Mouse (Mus musculus): ENCODE results near the gene Ttc6. TPM values are rescaled to one million over a fixed set of nuclear protein-coding genes. Genes with fewer than 3 reads are reported as not detected.

Gene Ttc6
- polyA plus RNA-seq, 1 experiment: 0.06 TPM

DNA sequence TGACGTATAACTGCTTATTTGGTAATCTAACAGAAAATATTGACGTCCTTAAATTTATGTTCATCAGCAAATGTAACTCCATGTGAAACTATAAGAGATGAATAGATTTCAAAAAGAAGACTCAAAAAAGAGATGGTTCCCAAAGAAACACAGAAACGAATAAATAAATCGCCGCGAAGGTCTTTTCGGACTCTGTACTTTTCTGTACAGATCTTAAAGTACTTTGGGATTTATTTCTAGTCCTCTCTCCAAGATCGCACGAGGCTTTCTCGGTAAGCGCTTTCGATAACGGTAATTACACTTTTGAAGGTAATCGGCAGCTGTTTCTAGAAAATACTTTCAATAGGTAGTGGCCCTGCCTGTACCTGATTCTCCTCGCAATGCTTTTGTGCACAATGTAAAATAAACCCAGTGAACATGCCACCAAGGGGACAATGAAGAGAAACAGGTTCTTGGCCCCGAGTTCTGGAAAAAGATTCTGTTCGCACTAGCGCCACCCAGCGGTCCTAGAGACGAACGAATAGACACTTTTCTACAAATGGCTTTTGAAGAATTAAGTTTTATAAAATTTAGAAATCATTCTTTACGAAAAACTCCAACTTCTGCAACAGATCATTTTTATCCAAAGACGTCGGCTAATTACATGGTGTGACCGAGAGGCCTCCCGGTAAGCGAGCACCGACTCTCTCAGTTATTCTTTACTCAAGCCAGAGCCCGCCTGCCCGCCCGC is 19.1 kb upstream of the Ttc6 start:
- no peak for DNase-seq (ENCODE audit: extremely low spot score in 1 of 2, low spot score in 1 of 2)

DNA sequence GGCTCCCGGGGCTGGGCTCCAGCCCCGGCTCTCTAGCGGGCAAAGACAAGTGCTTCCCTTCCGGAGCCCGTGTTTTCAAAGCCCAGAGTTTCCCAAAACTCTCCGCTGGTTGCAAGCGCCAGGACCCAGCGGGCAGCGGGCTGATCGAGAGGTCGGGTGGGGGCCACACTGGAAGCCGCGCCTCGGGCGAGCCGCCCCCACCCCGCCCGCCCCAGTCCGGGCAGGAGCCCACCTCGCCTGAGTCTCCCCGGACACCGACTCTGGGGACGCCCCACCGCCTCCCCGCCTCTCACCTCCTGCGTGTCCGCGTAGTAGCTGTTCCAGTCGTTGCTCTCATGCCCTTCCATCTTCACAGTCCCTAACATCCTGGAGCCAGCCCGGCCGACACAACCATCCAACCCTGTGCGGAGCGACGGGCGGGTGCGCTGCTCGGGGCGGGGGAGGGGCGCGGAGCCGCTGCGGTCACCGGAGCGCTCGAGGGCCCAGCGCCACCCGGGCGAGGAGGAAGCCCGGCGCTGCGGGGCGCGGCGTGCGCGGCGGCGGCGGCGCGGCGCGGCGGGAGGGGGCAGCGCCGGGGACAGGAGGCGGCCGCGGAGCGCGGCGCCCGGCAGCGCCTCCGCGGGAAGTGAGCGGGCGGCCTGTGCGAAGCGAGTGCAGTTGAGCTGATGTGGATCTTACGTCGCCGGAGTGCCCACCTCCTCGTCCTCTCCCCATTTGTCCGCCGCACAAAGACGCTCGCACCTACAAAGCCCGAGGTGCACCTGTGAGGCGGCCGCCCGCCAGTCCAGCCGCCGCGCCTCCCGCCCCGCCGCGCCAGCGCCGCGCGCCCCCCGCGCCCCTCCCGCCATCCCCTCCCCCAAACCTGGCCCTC is 18.3 kb upstream of the Ttc6 start:
- DNase-seq (ENCODE audit: extremely low spot score in 1 of 2, low spot score in 1 of 2): no peak

- DNase-seq (ENCODE audit: extremely low spot score in 1 of 2, low spot score in 1 of 2): no peak
Measured at GRCm38 (mm10) chr12:57546415-57547201, 17.3 kb upstream of the Ttc6 start, which contains the start of gene Foxa1. Gene Foxa1 (minus strand): TSS chr12:57546916.

DNA sequence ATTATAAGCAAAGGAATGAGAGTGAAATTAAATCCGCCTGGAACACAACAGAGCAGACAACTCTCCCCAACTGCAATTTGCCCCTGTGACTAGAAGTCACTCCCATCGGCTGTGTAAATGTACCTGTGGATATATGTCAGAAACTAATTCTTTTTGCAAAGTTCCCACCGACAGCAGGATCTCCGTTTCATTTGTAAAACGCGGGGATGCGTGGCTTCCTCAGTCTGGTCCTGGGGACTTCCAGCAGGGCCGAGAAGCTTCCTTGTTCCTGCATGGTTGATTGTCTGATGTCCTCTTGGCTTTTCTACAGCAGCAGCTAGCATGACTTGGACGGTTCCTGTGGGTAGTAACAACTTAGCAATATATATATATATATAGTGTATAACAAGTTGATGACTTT is 16.0 kb upstream of the Ttc6 start:
- DNase-seq (ENCODE audit: extremely low spot score in 1 of 2, low spot score in 1 of 2): no peak

DNA sequence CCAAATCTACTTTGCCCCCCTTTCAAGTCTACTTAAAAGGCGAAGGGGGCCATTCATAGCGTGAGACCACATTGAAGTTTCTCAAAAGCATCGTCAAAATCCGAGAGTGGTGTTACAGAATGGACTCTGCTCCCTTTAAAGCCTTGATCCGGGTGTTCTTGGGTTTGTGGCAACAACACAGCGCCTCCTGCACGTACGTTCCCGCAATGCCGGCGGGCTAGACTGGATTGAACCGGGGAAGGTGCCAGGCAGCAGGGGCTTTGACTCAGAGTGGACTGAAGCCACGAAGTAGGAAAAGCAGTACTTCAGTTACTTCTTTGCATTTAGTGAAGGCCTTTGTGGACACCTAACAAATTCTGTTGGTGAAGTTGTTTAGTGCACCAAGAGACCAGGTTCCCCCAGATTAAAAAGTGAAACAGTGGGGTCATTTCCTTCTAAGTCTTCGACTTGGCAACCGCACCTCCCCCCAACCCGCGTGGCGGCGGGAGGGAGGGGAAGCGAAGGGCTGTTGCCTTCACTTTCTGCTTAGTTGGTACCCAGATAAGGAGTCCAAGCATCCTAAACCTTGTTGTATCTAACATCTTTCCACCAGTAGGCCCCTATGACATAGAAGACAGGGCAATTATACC is 15.4 kb upstream of the Ttc6 start:
- no peak for DNase-seq (ENCODE audit: extremely low spot score in 1 of 2, low spot score in 1 of 2)

DNA sequence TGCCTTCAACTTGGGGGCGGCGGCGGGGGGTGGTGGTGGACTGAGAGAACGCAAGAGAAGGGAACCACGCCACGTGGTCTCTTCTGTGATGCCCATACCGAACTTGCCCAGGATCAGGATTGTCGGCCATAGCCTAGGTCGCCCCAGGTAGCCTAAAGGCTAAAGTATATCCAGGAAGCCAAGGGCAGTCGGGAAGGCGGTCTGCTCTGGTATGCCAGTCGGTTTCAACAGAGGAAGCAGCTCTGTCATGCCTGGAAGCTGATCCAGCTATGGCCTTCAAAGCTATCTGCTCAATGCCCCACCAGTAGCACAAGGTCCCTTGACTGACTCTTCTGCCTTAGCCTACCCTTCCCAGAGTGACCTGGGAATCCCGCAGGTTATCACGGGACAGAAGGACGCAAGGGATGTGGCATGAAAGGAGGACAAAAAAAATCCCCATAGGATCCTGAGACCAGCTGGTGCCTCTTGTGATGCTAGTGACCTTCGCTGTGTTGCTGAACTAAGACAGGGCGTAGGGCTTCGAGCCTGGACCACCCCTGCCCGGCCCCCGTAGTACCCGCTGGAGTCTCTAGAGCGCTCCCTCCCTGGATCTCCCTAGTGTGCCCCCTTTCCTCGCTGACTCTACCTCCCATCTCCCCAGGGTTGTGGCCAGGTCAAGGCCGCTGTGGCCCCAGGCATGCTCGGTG is 14.8 kb upstream of the Ttc6 start:
- no peak for DNase-seq (ENCODE audit: extremely low spot score in 1 of 2, low spot score in 1 of 2)

- DNase-seq (ENCODE audit: extremely low spot score in 1 of 2, low spot score in 1 of 2): no peak
Measured at GRCm38 (mm10) chr12:57549667-57550160, 14.2 kb upstream of the Ttc6 start.

GRCm38 (mm10) chr12:57550181-57550808 is 13.6 kb upstream of the Ttc6 start:
- no peak for DNase-seq (ENCODE audit: extremely low spot score in 1 of 2, low spot score in 1 of 2)

DNA sequence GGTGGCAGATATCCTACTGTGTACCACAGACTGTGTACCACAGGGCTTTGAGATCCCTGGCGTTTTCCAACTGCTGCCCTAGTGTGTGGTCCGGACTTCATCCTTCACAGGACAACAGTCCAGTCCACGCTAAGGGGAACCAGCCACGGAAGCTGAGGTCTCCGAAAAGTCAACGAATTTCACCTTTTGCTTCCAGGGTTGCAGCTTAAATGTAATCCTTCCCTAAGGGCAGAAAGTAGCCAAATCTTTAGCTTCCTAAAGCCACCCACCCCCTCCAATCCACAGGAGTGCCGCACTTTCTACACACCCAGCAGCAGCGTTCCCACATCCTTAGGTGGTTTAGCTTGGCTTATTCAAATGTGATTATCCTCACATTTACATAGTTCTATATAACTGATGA is 13.0 kb upstream of the Ttc6 start:
- no peak for DNase-seq (ENCODE audit: extremely low spot score in 1 of 2, low spot score in 1 of 2)

DNA sequence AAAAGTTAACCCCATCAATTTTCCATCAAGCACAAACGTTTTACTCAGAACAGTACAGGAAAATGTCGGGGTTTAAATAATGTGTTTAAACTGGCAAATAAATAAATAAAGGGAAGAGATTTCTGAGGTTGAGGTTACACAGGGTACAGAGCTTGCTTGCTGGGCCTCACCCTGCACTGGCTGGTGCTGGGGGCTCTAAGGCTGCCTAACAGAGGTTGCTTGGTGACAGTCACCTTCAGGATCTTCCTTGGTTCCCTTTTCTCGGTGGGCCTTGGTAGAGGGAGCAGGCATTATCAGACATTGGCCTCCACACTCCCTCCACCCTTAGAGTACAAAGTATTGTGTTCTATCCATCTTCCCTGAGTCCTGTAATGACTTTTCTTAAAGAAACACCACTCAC is 11.6 kb upstream of the Ttc6 start:
- DNase-seq (ENCODE audit: extremely low spot score in 1 of 2, low spot score in 1 of 2): no peak

DNA sequence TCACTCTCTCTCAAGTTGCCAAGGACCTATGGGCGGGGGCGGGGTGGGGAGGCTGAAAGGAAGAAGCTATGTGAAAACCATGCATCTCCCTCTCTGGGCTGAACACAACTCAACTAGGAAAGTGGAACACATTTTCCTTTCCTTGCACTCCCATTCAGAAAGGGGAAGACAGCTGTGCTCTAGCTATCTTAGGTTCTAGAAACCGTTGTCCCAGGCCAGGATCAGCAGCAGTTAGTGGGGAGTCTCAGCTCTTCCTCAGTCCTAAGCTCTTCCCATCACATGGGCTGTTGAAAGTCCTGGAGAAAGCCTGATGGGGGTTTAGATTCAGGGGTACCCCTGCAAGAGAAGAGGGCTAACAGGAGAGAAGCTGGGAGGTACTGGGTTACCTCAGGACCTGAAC is 9.8 kb upstream of the Ttc6 start:
- no peak for DNase-seq (ENCODE audit: extremely low spot score in 1 of 2, low spot score in 1 of 2)

- DNase-seq (ENCODE audit: extremely low spot score in 1 of 2, low spot score in 1 of 2): no peak
Measured at GRCm38 (mm10) chr12:57571773-57572172, 7.9 kb downstream of the Ttc6 start.

GRCm38 (mm10) chr12:57572415-57572814 is 8.5 kb downstream of the Ttc6 start:
- no peak for DNase-seq (ENCODE audit: extremely low spot score in 1 of 2, low spot score in 1 of 2)

DNA sequence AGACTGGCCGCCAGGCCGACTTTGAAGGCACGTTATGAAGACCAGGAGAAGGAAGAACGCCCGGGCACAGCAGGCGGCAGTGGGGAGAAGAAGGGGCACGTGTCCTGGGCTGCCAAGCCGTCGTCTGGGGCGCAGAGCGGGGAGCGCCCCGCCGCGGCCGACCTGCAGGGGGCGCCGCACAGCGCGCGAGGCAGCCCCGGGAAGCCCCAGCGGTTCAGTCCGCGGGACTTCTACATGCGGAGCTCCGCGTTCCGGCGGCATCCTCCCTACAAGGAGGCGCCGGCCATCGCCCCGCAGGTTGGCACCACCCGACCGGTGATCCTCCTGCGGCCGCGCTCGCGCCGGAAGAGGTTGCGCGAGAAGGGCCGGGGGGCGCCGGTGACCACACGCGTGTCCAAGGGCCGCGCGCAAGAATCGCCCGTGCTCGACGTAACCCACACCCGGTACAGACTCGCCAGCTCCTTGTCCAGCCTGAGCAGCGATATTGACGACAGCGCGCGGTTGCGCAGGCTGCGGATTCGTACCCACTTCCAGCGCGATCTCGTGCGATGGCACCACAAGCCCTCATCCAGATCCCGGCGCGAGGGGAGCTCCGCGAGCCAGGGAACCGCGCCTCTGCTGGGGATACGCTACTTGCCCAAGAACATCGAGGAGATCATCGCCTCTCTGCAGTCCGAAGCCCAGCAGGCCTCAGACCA is 12.2 kb downstream of the Ttc6 start:
- peak in 1 of 2 experiments; percentile 12 for DNase-seq (ENCODE audit: extremely low spot score in 1 of 2, low spot score in 1 of 2)

GRCm38 (mm10) chr12:57607624-57608023 is 43.7 kb downstream of the Ttc6 start:
- no peak for DNase-seq (ENCODE audit: extremely low spot score in 1 of 2, low spot score in 1 of 2)

GRCm38 (mm10) chr12:57615137-57615536 is 51.2 kb downstream of the Ttc6 start:
- DNase-seq (ENCODE audit: extremely low spot score in 1 of 2, low spot score in 1 of 2): no peak

DNA sequence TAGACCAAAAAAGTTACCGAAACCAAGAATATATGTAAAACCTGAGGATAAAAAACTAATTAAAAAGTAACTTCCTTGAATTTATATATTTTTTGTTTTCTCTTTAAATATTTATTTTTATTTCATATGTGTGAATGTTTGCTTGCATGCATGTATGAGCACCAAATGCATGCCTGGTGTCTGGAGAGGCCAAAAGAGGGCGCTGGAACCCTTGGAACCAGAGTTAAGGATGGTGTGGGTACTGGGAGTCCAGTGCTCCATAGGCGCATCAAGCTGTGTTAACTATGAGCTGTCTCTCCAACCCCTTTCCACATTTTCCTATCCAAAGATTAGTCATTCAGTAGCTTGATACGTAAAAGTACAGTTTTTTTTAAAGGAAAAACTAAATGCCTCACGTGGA is 58.1 kb downstream of the Ttc6 start:
- no peak for DNase-seq (ENCODE audit: extremely low spot score in 1 of 2, low spot score in 1 of 2)

GRCm38 (mm10) chr12:57623264-57623663 is 59.4 kb downstream of the Ttc6 start:
- DNase-seq (ENCODE audit: extremely low spot score in 1 of 2, low spot score in 1 of 2): no peak

Measured in frontal cortex, adult 2 months (tissue).